Mouse (Mus musculus): ENCODE measurements around the gene Ankzf1.
"Not testable (repeated sequence)": the region's sequence is repeated elsewhere in the genome, so short reads cannot be mapped to it uniquely, and the experiment has no call there.

Ankzf1 gene

GRCm38 (mm10) chr1:75226138-75226537 lies 34.2 kb downstream of the Ankzf1 start:
- no peak for DNase-seq (ENCODE audit: low spot score)

- DNase-seq (ENCODE audit: low spot score), result no peak
These were observed 35.7 kb downstream of the Ankzf1 start for GRCm38 (mm10) chr1:75227653-75228052.

- DNase-seq (ENCODE audit: low spot score), result no peak
These were observed 37.2 kb downstream of the Ankzf1 start for GRCm38 (mm10) chr1:75229158-75229557.

- DNase-seq (ENCODE audit: low spot score), result no peak
These were observed 38.5 kb downstream of the Ankzf1 start for GRCm38 (mm10) chr1:75230335-75230994.

GRCm38 (mm10) chr1:75231224-75231623 lies 39.3 kb downstream of the Ankzf1 start:
- DNase-seq (ENCODE audit: low spot score), result no peak

- DNase-seq (ENCODE audit: low spot score), result no peak
These were observed 39.8 kb downstream of the Ankzf1 start, which contains the start of gene A630095N17Rik for GRCm38 (mm10) chr1:75231664-75232152. TSS of gene A630095N17Rik (minus strand) at chr1:75232102.

GRCm38 (mm10) chr1:75232489-75232888 lies 40.5 kb downstream of the Ankzf1 start:
- not testable (repeated sequence) for DNase-seq (ENCODE audit: low spot score)

GRCm38 (mm10) chr1:75234606-75235005 lies 42.7 kb downstream of the Ankzf1 start:
- no peak for DNase-seq (ENCODE audit: low spot score)

GRCm38 (mm10) chr1:75236117-75237050 lies 44.4 kb downstream of the Ankzf1 start, which contains the start of gene Dnajb2:
TSS of gene Dnajb2 (plus strand) at chr1:75236406.
- peak; percentile 77 for DNase-seq (ENCODE audit: low spot score)

- DNase-seq (ENCODE audit: low spot score), result no peak
These were observed 47.6 kb downstream of the Ankzf1 start for GRCm38 (mm10) chr1:75239591-75239990.

GRCm38 (mm10) chr1:75243411-75243810 lies 51.5 kb downstream of the Ankzf1 start:
- no peak for DNase-seq (ENCODE audit: low spot score)

GRCm38 (mm10) chr1:75244175-75244826 lies 52.4 kb downstream of the Ankzf1 start:
- DNase-seq (ENCODE audit: low spot score), result no peak

GRCm38 (mm10) chr1:75244836-75245235 lies 52.9 kb downstream of the Ankzf1 start:
- peak; percentile 70 for DNase-seq (ENCODE audit: low spot score)

- DNase-seq (ENCODE audit: low spot score), result no peak
These were observed 55.4 kb downstream of the Ankzf1 start for GRCm38 (mm10) chr1:75247071-75247930.

- no peak for DNase-seq (ENCODE audit: low spot score)
These were observed 56.3 kb downstream of the Ankzf1 start for GRCm38 (mm10) chr1:75248041-75248772.
